Mouse (Mus musculus): ENCODE measurements at regions not wholly inside any gene's neighbourhood (a gene's known extent, or its start where the extent isn't known, plus 50 kb on each side); places are given as distances from the start of the nearest gene placed in this dataset.
"Not testable (repeated sequence)": the region's sequence is repeated elsewhere in the genome, so short reads cannot be mapped to it uniquely, and the experiment has no call there.

DNA sequence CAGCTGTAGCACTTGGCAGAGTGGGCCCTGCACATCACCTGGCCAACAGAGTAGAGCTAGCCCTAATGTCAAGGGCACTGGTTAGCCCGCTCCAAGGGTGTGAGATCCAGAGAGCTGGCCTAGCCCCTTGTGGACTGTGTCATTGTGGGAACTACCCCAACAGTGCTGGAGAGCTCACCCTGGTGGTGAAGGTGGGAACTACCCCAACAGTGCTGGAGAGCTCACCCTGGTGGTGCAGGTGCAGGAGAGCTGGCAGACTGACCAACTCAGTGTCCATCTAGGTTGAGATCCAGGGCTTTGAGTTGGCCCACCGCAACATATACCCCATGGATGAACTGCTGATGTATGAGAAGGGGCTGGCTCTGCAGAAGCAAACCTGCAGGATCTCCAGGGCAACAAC, 196.7 kb downstream of the Alg10b start:
- Histone ChIP-seq H3K27me3 (ENCODE audit: control insufficient read depth, insufficient read depth, low read length) (no peaks in the 10 kb centered on the region), H3K4me1 (ENCODE audit: control insufficient read depth, insufficient read depth, low read length) (no peaks in the 10 kb centered on the region), H3K9ac (ENCODE audit: low read depth, low read length) (no peak overlapping the region), H3K27ac (ENCODE audit: low read depth, low read length) (no peak overlapping the region), H3K9me3 (replicated peaks; ENCODE audit: control insufficient read depth, low read length) (no peaks in the 10 kb centered on the region), H3K4me3 (ENCODE audit: low read depth, low read length) (no peak overlapping the region), H3K4me2 (no peak overlapping the region), H3K36me3 (ENCODE audit: control insufficient read depth, insufficient read depth, low read length) (no peaks in the 10 kb centered on the region)
- ATAC-seq (replicated peaks; ENCODE audit: insufficient number of reproducible peaks, low FRiP score, low TSS enrichment), result no peak
- WGBS (ENCODE audit: insufficient replicate concordance), result 85% methylated on average over 2 of the region's 2 CpGs

DNA sequence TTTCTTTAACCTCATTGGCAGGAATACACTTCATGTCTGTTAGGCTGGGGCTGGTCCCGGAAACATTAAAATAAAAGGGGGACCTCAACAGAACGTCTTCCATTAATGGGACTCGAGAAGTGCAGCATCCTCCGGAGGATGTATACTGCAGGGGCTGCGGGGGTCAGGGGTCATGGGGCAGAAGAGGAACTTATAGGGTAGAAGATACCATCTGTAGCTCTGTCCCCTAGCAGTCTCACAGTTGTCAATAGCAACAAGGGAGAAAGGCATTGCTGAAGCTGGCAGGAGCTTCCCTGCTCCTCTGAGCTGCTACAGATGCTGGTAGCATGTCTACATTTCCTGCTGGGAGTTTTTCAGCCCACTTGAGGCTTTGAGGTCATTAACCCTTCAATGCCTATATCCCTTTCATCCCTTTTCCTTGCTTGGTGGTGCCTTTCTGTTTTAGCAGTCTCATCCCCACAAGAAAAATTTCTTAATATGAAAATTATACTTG, 198.1 kb downstream of the Alg10b start:
- Histone ChIP-seq H3K27me3 (ENCODE audit: control insufficient read depth, insufficient read depth, low read length) (no peaks in the 10 kb centered on the region), H3K4me2 (no peak overlapping the region), H3K9ac (ENCODE audit: low read depth, low read length) (no peak overlapping the region), H3K4me3 (ENCODE audit: low read depth, low read length) (no peak overlapping the region), H3K36me3 (ENCODE audit: control insufficient read depth, insufficient read depth, low read length) (no peaks in the 10 kb centered on the region), H3K4me1 (ENCODE audit: control insufficient read depth, insufficient read depth, low read length) (no peaks in the 10 kb centered on the region), H3K27ac (ENCODE audit: low read depth, low read length) (no peak overlapping the region), H3K9me3 (replicated peaks; ENCODE audit: control insufficient read depth, low read length) (no peaks in the 10 kb centered on the region)
- WGBS (ENCODE audit: insufficient replicate concordance), result 52% methylated on average over 5 of the region's 5 CpGs
- no peak for ATAC-seq (replicated peaks; ENCODE audit: insufficient number of reproducible peaks, low FRiP score, low TSS enrichment)

DNA sequence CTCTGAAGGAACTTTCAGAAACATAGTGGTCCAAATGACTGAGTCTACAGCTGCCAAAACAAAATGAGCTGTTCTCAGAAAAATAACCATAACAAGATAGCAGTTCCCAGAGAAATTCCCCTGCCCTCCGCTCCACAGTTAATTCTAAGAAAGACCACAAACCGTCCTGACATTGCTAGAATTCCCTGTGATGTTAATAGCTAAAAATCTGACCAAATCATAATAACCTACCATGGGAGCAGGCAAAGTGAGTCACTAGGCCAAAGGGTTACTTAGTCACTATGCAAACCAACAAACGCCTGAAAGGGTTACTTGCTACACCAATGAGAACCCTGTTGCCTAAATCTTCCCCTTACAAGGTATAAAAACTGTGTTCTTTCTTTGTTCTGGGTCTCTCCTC, 206.9 kb downstream of the Alg10b start:
- H3K36me3 ChIP-seq (ENCODE audit: control insufficient read depth, insufficient read depth, low read length); H3K4me2 ChIP-seq; H3K9me3 ChIP-seq (replicated peaks; ENCODE audit: control insufficient read depth, low read length); H3K27ac ChIP-seq (ENCODE audit: low read depth, low read length); H3K4me1 ChIP-seq (ENCODE audit: control insufficient read depth, insufficient read depth, low read length); H3K9ac ChIP-seq (ENCODE audit: low read depth, low read length); H3K4me3 ChIP-seq (ENCODE audit: low read depth, low read length); H3K27me3 ChIP-seq (ENCODE audit: control insufficient read depth, insufficient read depth, low read length); ATAC-seq (replicated peaks; ENCODE audit: insufficient number of reproducible peaks, low FRiP score, low TSS enrichment): not testable (repeated sequence)
- WGBS (ENCODE audit: insufficient replicate concordance), result 78% methylated on average over 3 of the region's 3 CpGs

DNA sequence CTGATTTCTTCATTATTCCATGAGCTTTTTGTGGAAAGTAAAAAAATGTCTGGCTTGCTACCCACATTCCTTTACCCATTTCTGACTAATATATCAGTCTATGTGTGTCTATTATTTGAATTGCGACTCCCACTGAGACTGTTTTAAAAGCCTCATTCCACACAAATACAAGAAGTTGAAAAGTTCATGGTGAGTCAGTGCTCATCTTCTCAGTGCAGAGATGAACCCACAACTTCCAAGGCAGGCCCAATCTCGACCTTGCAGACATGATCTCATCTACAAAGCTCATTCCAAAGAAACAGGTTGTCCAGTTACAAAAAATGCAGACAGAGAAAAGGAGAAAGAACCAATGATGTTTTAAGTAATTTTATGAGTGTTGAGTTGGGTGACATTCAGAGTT, 208.0 kb downstream of the Alg10b start:
- Histone ChIP-seq H3K27me3 (ENCODE audit: control insufficient read depth, insufficient read depth, low read length) (no peaks in the 10 kb centered on the region), H3K4me1 (ENCODE audit: control insufficient read depth, insufficient read depth, low read length) (no peaks in the 10 kb centered on the region), H3K9ac (ENCODE audit: low read depth, low read length) (no peak overlapping the region), H3K27ac (ENCODE audit: low read depth, low read length) (no peak overlapping the region), H3K36me3 (ENCODE audit: control insufficient read depth, insufficient read depth, low read length) (no peaks in the 10 kb centered on the region), H3K4me3 (ENCODE audit: low read depth, low read length) (no peak overlapping the region), H3K4me2 (no peak overlapping the region), H3K9me3 (replicated peaks; ENCODE audit: control insufficient read depth, low read length) (no peaks in the 10 kb centered on the region)
- 55% methylated on average over 2 of the region's 2 CpGs for WGBS (ENCODE audit: insufficient replicate concordance)
- no peak for ATAC-seq (replicated peaks; ENCODE audit: insufficient number of reproducible peaks, low FRiP score, low TSS enrichment)

DNA sequence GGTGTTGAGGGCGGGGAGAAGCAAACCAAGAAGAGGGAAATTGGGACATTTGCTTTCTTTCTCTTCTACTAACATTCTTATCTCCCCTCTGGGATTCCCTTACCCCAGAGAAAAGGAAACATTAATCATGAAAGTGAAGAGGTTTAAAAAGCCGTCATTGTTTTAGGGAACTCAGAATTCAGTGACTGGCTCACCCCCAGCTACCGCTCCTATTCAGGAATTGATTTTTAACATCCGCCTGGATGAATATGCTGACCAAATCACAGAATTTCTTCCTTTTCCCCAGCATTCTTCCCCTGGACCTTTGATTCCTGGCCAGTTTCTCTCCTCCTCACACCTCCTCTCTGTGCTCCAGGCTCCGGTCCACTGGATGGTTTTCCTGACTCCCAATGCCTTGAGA, 211.2 kb downstream of the Alg10b start:
- WGBS (ENCODE audit: insufficient replicate concordance), result 38% methylated on average over 5 of the region's 5 CpGs
- H3K27ac ChIP-seq (ENCODE audit: low read depth, low read length), result no peak overlapping the region
- H3K36me3 ChIP-seq (ENCODE audit: control insufficient read depth, insufficient read depth, low read length), result no peaks in the 10 kb centered on the region
- H3K4me2 ChIP-seq, result no peak overlapping the region
- no peaks in the 10 kb centered on the region for H3K9me3 ChIP-seq (replicated peaks; ENCODE audit: control insufficient read depth, low read length)
- H3K4me3 ChIP-seq (ENCODE audit: low read depth, low read length), result no peak overlapping the region
- ATAC-seq (replicated peaks; ENCODE audit: insufficient number of reproducible peaks, low FRiP score, low TSS enrichment), result no peak
- H3K4me1 ChIP-seq (ENCODE audit: control insufficient read depth, insufficient read depth, low read length), result no peaks in the 10 kb centered on the region
- no peaks in the 10 kb centered on the region for H3K27me3 ChIP-seq (ENCODE audit: control insufficient read depth, insufficient read depth, low read length)
- H3K9ac ChIP-seq (ENCODE audit: low read depth, low read length), result no peak overlapping the region

All from heart, embryonic 11.5 days (tissue).